Mouse (Mus musculus): ENCODE results near the gene Eya4. TPM values are rescaled to one million over a fixed set of nuclear protein-coding genes. Genes with fewer than 3 reads are reported as not detected.

Gene Eya4
- polyA plus RNA-seq, 1 experiment, result 1.5 TPM

DNA sequence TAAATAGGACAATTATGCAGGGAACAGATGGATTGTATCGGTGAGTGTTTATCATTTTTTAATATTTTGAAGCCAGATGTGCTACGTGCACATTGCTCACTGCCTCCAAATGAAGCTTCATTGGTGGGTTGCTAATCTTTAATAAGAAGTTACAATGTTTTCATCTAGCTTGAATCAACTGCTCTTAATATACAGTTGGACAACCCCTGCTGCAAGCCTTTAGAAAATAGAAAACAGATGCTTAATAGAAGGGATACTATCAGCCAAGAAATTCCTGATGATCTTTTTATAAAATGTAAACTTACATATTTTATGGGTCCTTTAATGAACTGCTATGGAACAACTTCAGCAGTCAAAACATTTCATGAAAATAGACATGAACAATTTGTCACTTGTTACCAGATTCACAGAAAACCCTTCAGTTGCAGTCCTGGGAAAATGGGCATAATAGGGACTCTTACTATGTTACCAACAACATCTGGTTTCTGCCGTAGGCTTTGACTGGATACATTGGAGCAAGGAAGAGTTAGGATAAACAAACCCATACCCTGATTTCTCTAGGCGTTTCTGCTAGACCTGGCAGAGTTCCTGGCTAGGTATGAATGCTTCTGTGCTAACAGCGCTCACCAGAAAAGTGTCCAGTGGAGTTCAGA is 290.4 kb downstream of the Eya4 start:
- no peak for DNase-seq (ENCODE audit: low read depth)
- TF ChIP-seq CTCF (IDR thresholded peaks at IDR 0.05; ENCODE audit: borderline replicate concordance, extremely low read depth, insufficient read depth, insufficient read length) (no peak), POLR2A (IDR thresholded peaks at IDR 0.05; ENCODE audit: borderline replicate concordance, extremely low read depth, insufficient read depth, insufficient read length, poor library complexity, severe bottlenecking) (no peak)

- DNase-seq (ENCODE audit: low read depth), result no peak
- TF ChIP-seq POLR2A (IDR thresholded peaks at IDR 0.05; ENCODE audit: borderline replicate concordance, extremely low read depth, insufficient read depth, insufficient read length, poor library complexity, severe bottlenecking), result no peak
- no peak for TF ChIP-seq CTCF (IDR thresholded peaks at IDR 0.05; ENCODE audit: borderline replicate concordance, extremely low read depth, insufficient read depth, insufficient read length)
These were observed 297.1 kb downstream of the Eya4 start for GRCm38 (mm10) chr10:23053379-23053915.

Measured in brain, embryonic 14.5 days (tissue).